Mouse (Mus musculus): ENCODE data around the gene Dpysl5.
"Not testable (repeated sequence)": the region's sequence is repeated elsewhere in the genome, so short reads cannot be mapped to it uniquely, and the experiment has no call there.

The Dpysl5 gene

DNA sequence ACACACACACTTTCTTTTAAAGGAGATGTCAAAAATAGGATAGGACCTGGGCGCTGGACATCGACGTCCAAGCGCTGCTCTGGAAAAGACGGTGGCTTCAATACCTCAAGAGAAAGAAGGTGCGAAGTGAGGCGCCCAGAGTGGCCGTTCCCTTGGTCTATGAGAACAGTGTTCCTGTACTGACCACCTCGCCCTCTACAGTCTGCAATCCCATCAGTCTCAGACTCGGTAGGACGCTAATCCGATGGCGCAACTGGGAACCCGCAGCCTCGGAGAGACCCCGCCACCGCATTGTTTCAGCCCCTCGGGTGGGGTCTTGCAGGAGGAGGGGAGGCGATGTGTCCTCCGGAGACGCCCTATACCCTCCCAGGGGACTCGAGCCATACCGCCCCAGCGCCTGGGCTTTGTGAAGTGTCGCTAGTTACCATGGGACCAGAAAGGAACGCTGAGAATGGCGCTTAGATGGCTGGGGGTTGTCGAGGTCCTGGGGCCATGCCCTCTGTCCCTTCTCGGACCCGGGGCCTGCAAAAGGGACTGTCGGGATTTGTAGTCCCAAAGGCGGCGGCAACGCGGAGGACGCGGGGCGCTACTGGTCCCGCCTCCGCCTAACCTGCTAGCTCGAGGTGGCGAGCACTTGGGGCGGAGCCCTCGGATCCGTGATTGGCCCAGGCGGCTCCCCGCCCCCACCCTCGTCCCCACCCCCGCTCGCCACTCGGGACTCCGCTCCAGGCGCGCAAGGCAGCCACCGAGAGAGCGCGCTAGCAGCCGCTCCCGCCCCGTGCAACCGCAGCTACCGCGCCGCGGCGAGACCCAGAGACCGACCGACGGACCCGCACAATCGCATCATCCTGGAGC is at the start of gene Dpysl5:
Gene Dpysl5 (plus strand): TSS at position 418 of the 855 bp plus-strand sequence.
- DNase-seq, result peak; percentile 96

DNA sequence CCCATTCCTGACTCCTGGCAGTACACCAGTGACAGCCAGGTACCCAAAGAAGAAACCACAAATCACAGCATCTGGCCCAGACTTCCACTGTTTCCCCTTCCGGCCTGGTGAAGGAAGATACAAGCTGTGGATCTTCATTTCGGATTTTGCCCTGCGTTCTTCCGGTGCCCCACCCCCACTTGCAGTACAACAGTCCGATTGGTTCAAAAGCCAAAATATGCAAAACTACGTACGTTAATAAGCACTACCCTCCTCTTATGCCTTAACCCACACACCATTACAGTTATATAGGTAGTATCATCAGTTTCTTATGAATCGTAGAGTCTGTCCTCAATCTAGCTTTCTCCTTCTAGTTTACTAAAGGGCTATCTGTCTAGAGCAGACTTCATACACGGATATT is 46.0 kb upstream of the Dpysl5 start:
- no peak for DNase-seq

DNA sequence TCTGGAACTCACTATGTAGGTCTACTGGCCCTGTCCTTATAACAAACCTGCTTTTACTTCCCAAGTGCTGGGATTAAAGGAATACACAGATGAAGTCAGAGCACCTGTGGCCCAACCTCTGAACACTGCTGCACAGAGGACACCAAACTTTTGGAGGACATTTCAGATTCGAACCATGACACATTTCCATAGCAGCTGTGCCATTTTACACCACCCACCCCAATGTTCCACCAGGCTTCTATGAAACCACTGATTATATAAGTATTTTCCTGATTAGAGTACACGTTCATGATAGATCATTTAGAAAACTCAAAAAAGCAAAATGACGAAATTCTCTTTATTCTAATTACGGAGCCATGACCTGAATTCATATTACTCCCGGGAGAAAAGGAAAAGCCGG is 45.4 kb upstream of the Dpysl5 start:
- DNase-seq, result no peak

DNA sequence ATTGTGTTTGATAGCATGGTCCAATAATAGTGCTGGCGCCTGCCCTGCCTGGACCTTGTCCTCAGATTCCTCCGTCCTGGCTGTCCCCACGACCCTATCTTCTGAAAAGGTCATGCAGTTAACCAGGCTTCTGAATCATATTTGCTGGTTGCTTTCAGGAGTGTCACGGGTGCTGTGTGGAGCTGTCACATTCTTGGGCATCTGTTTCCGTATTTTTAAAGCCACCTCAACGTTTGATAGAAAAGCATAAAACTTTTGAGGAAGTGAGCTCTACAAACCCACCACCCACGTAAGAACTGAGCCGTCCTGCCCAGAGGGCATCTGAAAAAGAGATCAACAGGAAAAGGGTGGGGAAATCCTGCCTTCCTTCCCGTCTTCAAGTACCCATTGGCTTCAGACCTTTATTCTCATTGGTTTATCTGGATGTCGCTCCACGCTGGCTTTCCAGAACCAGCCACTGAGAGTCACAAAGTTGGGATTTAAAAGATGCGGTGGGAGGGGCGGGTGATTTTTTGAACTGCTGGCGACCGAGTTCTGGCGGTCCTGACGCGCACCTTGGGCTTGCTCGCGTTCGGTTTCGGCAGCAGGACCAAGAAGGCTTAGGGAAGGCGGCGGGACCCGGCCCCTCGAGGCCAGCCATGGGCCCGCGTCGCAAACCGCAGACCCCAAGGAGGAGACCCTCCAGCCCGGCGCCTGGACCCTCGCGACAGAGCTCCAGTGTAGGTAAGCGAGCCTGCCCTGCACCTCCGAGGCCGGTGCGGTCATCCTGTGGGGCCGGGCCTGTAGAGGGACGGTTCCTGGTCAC is 44.8 kb upstream of the Dpysl5 start, which contains the start of gene Cenpa:
Gene Cenpa (plus strand): TSS at position 387 of the 805 bp plus-strand sequence.
- peak; percentile 95 for DNase-seq

DNA sequence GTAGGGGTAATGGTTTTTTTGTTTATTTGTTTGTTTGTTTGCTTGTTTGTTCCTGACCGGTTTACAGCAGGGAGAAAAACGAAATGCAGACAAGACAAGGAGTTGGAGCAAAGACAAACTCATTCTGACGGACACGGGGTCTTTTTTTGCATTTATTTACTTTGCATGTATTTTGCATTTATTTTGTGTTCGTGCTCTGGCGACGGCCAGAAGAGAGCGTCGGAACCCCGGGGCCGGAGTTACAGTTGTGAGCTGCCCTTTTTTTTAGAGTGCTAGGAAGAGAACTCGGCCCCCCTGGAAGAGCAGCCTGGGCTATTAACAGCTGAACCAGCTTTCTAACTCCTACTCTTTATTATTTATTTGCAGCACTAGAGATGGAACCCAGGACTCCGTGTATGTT is 44.1 kb upstream of the Dpysl5 start:
- DNase-seq, result peak; percentile 19

DNA sequence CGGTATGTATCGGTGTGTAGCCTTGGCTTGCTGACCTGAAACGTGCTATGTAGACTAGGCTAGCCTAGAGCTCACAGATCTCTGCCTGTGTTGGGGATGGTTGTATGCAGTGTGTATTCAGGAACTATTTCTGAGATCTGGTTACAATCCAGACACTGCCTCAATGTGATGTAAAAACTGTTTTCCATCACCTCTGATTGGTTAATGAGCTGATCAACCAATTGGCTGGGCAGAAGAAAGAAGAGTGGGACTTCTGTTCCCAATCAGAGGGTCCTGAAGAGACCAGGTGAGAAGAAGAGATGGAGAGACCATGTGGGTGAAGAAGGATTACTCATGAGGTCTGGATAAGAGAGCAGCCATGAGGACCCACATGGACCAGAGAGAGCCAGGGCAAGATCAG is 43.7 kb upstream of the Dpysl5 start:
- peak; percentile 6 for DNase-seq

DNA sequence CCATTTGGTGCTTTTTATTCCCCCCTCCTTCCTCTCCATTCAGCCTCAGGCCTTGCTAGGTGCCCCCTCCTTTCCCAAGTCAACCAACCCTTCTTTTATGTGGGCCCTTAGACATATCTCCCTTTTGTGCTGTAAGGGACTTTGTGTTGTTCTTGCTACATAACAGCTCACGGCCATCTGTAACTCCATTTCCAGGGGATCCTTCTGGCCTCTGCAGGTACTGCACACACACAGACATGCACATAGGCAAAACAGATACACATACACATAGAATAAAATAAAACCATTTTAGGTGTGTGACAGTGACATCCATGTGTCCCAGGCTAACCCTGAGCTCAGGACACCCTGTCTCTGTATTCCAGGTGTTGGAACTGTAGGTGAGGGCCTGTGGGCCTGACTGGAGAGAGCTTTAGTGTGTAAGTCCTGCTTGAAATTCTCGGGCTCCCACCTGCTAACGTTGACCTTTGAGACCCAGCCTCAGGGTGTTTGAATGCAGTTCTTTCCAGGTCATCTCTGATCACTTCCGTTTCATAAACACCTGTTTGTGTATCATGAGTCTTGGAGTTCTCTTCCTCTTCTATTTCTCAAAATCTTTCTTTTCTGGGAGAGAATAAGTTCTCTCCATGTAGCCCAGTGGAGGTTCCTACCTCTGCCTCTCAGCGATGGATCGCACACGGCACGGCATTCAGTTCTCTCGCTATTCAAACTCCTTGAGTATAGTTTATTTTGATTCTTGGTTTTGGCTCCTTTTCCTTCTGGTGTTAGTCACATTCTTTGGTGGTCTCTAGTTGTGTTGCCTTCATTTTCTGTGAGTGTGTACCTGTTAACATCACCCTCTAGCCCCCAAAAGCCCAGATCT is 42.5 kb upstream of the Dpysl5 start:
- DNase-seq, result no peak

DNA sequence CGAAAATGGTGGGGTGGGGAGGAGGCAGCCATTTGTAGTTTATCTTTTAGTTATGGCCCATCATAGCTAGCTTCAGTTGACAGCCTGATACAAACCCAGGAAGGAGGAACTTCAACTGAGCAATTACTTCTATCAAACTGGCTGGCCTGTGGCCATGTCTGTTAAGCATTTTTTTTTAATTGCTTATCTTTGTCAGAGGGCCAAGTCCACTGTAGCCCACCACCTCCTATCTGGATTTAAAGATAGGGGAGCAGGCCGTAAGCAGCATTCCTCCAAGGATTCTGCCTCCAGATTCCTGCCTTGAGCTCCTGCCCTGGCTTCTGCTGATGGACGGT is 41.9 kb upstream of the Dpysl5 start:
- no peak for DNase-seq

DNA sequence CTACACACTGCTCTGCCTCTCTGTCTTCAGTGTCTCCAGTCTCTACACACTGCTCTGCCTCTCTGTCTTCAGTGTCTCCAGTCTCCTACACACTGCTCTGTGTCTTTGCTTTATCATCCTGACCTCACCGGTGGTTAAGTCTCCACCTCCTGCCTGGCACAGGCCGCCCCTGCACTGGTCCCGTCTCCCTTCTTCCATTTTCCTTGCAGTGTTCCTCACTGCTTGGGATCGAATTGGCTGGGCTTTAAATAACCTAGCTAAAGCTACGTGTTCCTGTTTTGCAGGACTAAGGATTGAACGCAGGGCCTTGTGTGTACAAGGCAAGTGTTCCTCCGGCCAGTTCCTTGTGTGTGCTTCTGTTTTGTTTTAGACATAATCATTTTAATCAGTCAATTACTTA is 41.3 kb upstream of the Dpysl5 start:
- no peak for DNase-seq

DNA sequence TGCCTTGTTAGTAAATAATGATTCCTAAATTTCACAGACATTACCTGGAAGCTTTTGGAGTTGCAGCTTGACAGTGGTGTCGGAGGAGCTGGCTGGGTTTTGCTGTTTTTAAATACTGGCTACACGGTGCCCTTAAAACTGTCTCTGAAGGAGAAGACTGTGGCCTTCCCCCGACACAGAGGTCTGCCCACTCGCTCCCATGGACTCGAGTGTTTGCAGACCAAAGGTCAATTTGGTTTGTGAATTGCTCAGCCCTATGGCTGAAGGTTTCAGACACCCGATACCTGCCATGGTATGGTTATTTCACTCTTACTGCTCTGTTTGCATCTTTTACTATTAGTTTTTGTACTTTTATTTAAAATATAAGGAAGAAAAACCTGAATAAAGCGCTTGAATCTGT is 37.4 kb upstream of the Dpysl5 start:
- DNase-seq, result no peak

DNA sequence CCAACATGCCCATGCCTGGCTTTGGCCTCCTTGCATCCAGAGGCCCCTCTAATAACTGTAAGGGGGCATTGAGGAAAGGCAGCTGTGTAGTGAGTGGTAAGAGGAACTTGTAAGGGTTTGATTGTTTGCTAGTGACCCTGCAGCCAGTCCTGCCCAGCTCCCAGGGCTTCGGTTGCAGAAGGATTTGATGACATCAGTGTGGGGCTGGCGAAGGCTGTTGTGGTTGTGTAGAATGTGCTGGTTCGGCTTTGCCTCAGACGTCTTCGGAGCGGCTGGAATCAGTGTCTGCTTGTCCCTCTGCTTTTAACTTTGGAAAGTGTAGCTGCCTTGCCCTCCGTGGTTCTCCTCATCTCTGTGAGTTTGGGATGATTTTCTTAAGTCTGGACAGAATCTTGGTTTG is 34.6 kb upstream of the Dpysl5 start:
- DNase-seq, result no peak

DNA sequence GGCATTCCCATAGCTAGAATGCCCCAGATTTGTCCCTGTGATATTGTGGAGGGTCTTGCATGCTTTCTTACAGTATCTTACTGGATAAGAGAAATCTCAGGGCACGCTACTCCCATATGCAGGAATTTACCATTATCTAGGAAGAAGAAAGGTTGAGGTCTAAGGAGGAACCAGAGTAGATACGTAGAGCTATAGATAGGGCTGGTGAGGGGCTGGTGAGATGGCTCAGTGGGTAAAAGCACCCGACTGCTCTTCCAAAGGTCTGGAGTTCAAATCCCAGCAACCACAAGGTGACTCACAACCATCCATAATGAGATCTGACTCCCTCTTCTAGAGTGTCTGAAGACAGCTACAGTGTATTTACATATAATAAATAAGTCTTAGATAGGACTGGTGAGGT is 33.3 kb upstream of the Dpysl5 start:
- DNase-seq, result not testable (repeated sequence)

DNA sequence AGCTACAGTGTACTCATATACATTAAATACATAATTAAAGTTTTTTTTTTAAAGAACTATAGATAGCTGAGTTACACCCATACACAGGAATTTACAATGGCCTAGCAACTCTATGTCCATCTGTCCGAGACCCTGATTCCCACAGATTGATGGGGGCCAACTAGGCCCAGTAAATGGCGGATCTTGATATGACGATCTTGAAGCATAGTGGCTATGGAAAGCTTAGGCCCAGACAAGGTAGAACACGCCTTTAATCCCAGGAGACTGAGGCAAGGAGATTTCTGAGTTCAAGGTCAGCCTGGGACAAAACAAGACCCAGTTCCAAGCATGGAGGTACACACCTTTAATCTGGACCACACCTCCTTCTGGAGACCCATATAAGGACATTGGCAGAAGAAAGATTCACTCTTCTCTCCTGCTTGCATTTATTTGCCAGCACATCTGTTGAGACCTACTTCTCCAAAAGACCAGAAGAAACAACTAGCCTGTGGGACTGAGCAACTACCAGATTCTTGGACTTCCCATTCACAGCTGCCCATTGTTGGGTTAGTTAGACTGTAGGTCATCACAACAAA is 32.6 kb upstream of the Dpysl5 start:
- DNase-seq, result no peak

DNA sequence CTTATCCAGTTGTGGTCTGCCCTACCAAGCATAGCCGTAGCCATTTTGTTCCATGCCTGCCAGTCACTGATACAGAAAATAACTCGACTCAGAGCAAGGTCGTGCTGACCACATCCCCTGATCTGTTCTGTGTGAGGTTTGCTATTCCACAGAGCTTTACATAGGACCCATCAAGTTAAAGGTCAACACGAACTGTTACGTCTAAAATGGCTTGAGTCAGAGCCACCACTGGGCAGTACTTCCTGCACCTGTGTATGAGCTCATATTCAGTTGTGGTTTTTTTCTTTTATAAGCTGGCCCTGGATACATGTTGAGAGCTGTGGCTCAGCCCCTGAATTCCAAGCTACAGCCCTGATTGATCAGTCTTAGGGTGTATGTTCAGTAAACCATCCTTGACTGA is 31.8 kb upstream of the Dpysl5 start:
- no peak for DNase-seq

DNA sequence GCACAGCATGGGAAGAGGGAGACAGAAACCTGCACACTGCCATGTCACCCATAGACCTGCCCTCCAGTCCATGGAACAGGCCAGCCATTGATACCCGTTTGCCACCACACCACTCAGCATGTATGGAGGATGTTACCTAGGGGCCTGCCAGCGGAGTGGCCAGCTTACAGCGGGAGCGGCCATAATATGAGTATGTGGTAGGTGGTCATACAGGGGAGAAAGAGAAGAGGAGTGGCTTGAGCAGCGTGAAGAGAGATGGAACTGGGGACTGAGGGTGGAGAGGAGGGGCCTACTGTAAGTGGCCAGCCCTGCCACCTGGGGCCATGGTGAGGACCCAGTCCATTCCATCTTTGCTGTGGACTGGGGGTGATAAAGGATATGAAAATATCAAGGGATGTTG is 29.4 kb upstream of the Dpysl5 start:
- no peak for DNase-seq

DNA sequence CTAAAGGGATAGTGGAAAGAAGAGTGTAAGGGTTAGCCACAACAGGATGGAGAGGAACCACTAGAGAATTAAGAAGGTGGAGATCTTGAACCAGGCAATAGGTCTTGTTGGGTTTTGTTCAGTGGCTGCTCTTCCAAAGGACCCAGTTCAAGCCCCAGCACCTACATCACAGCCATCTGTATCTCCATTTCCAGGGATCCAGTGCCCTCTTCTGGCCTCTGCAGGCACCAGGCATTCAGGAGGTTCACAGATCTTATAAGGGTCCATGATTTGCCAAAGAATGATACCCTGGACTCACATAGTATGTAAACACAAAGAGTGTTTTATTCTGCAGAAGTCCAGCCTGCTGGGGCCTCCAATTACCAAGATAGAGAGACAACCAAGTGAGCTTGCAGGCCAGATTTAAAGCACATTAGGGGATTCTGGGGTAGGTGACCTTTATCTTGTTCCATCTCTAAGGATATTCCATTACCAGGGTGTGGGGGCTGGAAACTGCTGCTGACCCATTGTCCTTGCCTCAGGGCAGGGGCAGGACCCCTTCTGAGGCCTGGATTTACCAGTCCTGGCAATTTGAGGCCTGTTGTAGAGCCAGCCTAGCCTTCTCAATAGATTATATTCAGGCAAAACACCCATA is 28.3 kb upstream of the Dpysl5 start:
- DNase-seq, result no peak

DNA sequence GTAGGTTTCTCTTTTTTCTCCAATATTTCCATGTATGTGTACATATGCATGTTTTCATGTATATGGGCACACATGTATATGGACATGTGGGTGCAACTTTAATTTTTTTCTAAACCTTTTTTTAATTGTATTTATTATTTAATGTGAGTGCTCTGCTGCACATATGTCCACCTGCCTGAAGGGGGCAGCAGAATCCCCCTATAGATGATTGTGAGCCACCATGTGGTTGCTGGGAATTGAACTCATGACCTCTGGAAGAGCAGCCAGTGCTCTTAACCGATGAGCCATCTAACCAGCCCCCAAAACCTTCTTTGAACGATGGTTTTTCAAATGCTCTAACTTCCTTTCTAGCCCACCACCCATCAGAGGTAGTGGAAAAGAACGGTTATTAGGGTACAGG is 27.4 kb upstream of the Dpysl5 start:
- no peak for DNase-seq

DNA sequence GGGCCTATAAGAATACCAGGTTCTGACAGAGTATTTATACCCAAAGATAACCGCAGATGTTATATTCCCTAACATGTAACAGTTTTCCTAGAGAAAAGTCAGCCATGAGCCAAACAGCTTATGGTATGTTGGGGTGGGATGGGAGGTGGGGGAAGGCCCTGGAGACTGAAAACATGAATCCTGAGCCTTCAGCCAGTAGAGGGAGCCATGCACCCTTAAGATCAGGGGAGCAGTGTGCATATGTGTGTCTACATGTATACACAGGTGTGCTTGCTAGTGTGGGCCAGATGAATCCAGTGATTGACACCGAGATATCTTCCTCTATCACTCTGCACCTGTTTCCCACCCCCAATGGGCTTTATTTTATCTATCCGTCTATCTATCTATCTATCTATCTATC is 24.6 kb upstream of the Dpysl5 start:
- DNase-seq, result peak; percentile 55

DNA sequence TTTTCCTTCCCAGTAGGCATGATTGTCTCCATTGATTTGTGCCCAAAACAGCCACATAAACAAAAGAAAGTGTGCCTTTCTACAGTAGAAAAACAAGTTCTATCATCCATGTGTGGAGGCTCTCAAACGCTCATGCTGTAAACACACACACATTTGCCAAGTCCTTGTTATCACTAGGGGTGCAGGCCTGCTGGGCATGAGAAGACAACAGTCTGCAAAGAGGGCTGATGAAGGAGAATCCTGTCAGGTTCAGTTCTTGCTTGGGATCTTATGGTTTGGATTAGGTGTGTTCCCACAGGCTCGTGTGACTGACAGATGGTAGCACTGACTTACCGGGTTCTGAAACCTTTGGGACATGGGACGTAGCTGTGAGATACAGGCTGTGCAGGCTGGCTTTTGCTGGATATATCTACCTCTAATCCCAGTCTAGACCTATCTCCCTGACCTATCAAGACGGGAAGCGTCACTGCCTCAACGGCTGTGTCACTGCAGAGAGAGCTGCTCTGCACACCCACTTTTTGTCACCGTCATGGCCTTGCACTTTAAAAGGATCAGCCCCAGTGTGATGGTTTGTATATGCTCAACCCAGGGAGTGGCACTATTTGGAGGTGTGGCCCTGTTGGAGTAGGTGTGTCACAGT is 10.9 kb upstream of the Dpysl5 start:
- DNase-seq, result no peak

DNA sequence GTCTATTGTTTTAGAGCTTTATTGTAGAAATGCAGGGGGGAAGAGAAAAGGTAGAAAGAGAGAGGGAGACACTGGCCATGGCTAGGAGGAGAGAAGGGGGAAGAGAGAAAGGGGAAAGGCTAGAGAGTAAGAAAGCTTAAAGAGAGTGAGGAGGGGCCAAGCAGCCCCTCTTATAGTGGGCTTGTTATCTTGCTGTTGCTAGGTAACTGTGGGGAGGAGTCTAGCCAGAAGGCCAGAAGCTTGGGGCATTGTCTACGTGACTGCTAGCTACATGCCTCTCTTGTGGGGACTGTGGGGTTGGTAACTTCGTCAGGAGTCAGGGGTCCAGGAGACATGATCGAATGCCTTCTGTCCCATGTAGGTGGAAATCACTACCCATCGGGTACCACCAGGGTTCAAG is 10.0 kb upstream of the Dpysl5 start:
- DNase-seq, result not testable (repeated sequence)

DNA sequence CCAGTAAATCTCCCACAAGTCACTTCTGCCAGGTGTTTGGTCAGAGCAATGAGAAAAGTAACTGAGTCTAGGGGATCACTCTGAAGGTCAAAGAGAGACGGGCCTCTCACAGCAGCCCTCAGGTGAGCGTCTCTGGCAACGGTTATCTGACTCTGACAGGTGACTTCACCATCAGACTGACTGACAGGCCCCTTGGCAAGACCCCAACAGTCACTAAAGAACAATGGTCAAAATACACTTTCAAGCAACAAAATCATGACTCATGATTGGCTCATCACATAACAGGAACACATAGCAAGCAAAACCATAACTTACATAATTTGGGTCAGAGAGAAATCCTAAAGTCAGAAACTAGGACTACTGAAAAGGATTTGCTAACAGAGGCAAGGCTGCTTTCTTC is 9.5 kb upstream of the Dpysl5 start:
- DNase-seq, result no peak
